Mouse (Mus musculus): ENCODE data around the gene Fat1.

Gene Fat1

GRCm38 (mm10) chr8:44962572-44963231 lies 27.5 kb downstream of the Fat1 start:
- no peak for DNase-seq

DNA sequence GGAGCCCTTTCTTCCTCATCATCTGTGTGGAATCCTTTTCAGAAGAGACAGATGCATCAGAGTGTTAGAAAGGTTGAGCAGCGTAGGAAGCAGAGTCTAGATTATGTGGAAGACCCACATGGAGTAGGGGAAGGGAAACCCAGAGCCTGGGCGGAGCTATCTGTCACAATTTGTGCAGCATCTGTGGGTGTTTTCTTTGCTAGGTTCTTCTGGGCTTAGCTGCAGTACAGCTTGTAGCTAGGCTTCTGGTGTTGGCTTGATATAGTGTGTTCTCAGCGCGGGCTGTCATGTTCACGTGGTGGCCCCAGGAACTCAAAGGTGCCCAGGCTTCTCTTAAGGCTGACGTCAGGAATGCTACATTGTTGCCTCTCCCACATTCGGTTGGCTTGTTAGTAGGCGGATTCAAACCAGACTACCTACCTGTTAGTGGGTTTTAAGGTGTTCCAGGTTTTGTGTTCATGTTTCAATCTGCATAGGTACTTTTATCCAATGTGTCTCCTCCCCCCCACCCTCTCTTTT lies 32.3 kb downstream of the Fat1 start:
- DNase-seq: no peak

- DNase-seq: no peak
These were observed 34.8 kb downstream of the Fat1 start for GRCm38 (mm10) chr8:44970093-44970492.

DNA sequence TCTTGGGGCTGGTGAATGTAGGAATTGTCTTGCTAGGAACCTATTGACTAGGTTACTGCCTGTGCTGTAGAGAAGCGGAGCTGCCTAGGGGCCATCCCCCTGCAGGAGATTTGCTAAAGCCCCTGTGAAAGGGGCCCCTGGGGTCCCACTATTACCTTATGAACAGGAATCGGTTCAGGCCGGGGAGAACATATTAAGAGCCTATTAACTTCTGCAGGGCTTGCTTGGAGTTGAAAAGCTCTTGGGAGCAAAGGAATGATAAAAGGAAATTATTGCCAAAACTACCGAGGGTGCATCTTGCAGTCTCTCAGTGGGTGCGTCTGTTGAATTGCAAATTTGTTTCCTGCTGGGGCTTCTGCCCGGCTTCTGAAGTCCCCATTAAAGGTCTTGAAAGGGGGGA lies 36.1 kb downstream of the Fat1 start:
- DNase-seq: no peak

DNA sequence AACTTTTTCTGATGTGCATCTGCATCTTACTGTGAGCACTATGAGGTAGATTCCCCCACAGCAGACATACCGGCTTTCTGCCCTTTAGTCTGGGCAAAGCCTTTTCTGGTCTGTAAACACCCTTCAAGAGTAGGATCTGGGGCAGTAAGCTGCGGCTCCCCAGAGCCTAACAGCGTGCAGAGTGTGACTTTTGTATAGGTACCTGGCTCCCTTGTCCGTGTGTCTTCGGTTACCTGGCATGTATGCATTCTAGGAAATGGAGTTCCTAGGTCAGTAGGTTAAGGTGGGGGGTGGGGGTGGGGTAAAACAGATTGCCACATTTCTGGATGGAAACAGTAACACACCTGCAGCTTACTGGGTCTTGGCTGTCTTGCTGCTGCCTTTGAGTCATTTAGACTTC lies 36.7 kb downstream of the Fat1 start:
- no peak for DNase-seq

- no peak for DNase-seq
These were observed 39.9 kb downstream of the Fat1 start for GRCm38 (mm10) chr8:44975113-44975512.

GRCm38 (mm10) chr8:44975654-44976053 lies 40.4 kb downstream of the Fat1 start:
- DNase-seq: no peak

GRCm38 (mm10) chr8:44978622-44979021 lies 43.4 kb downstream of the Fat1 start:
- DNase-seq: no peak

GRCm38 (mm10) chr8:44979245-44979644 lies 44.0 kb downstream of the Fat1 start:
- no peak for DNase-seq

GRCm38 (mm10) chr8:44980030-44980429 lies 44.8 kb downstream of the Fat1 start:
- peak; percentile 68 for DNase-seq

- peak; percentile 43 for DNase-seq
These were observed 50.4 kb downstream of the Fat1 start for GRCm38 (mm10) chr8:44985326-44986288.

- DNase-seq: no peak
These were observed 56.6 kb downstream of the Fat1 start for GRCm38 (mm10) chr8:44991700-44992487.

- no peak for DNase-seq
These were observed 57.4 kb downstream of the Fat1 start for GRCm38 (mm10) chr8:44992664-44993063.

- DNase-seq: no peak
These were observed 58.1 kb downstream of the Fat1 start for GRCm38 (mm10) chr8:44993376-44993775.

GRCm38 (mm10) chr8:44996493-44996892 lies 61.2 kb downstream of the Fat1 start:
- DNase-seq: no peak

DNA sequence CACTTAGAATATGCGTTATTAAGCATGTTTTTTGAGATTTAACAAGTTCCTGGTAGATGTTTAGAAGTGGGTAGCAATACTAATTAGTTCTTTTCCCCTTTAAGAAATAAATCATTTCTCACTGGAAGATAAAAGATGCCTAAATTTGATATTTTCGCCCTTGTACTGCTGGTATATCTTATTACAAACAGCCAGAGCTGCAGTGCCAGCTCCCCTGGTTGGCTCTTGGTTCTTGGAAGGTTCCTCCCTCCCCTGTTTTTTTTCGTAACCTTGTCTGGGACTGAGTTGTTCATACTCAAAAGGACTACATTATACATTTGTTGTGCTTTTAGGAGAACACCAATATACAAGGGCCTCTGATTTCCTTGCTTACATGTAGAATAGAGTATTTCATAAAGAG lies 62.1 kb downstream of the Fat1 start:
- no peak for DNase-seq

GRCm38 (mm10) chr8:44997829-44998228 lies 62.6 kb downstream of the Fat1 start:
- no peak for DNase-seq

DNA sequence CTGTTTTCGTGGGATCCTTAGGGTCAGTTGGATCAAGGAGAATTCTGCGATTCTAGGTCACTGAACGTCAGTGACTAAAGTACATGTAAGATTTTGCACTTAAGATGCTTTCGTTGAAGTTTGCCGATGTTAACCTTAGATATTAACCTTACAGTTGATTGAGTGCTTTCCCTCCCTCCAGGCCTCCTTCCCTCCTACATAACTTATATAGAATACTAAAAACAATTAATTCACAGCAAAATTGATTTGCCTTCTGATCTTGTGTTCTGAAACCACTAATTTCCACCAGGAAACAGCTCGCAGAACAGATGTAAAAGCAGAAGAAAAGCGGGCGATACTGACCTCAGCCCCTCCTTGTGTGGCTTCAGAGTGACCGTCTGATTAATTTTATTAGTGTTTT lies 63.0 kb downstream of the Fat1 start:
- no peak for DNase-seq

GRCm38 (mm10) chr8:44998681-44999277 lies 63.5 kb downstream of the Fat1 start:
- peak; percentile 68 for DNase-seq

- DNase-seq: peak; percentile 32
These were observed 66.4 kb downstream of the Fat1 start for GRCm38 (mm10) chr8:45001577-45002197.

DNA sequence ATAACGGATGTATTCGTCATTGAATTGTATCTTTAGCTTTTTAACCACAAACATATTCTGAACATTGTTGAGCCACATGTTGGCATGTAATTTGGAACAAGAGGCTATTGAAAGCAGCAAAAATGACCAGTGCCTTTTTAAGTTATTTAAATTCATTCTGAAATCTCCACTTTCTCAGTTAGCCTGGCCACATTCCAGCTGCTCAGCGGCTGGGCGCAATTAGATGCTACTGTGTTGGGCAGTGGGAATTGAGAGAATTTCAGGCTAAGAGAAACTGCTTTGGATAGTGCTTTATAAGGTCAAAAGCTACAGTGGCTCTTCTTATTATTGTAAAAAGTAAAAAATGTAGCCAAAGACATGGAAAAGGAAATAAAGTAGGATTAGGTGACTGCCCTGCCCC lies 67.4 kb downstream of the Fat1 start:
- DNase-seq: no peak

DNA sequence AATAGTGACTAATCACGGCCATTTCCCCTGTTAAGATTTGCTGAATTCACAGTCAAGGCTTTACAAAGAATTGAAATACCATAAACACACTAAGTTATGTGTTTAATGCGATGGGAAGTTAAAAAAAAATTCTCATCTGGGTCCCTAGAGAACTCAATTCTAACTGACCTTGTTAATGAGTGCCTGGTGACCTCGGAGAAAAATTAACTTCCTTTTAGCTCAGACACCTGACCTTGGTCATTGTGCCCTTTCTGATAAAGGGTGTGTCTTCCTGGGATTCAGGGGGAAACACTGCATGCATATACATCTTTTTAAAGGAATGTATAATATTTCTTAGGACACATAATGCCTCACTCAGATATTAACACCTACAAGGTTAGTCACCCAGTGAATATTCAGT lies 68.8 kb downstream of the Fat1 start:
- no peak for DNase-seq

Measured in lung, postnatal 14 days (tissue).